Mouse (Mus musculus) thymus, adult 2 months (tissue): ENCODE measurements around the gene Ice2. TPM values are rescaled to one million over a fixed set of nuclear protein-coding genes. Genes with fewer than 3 reads are reported as not detected.

ENCODE experiments used
- DNase-seq: peaks from one replicate; pipeline ENCODE4 v3.0.0; 2021
- H3K27ac ChIP-seq: fragments of 200-500 bp; 2 replicates; pipeline ENCODE4 v1.5.1; 2012; ENCODE audit warnings: low read length, control low read depth; ENCODE audit not compliant: control insufficient read depth, insufficient read depth
- H3K27me3 ChIP-seq: fragments of 200-500 bp; 2 replicates; pipeline ENCODE4 v1.6.1; 2012; ENCODE audit warnings: mild to moderate bottlenecking, low read length, moderate library complexity, mixed read lengths; ENCODE audit not compliant: control insufficient read depth, insufficient read depth
- H3K36me3 ChIP-seq: fragments of 200-500 bp; 2 replicates; pipeline ENCODE4 v1.6.1; 2012; ENCODE audit warnings: mild to moderate bottlenecking, low read length, moderate library complexity; ENCODE audit not compliant: control insufficient read depth, insufficient read depth
- H3K4me1 ChIP-seq: fragments of 200-500 bp; replicated peaks from 2 replicates; pipeline ENCODE4 v1.6.1; 2012; ENCODE audit warnings: low read length; ENCODE audit not compliant: control insufficient read depth, insufficient read depth
- H3K4me3 ChIP-seq: fragments of 200-500 bp; 2 replicates; pipeline ENCODE4 v1.5.1; 2012; ENCODE audit warnings: mild to moderate bottlenecking, low read length, control low read depth, moderate library complexity; ENCODE audit not compliant: control insufficient read depth, insufficient read depth
- CTCF ChIP-seq: fragments of 200-500 bp; IDR thresholded peaks from 2 replicates; pipeline ENCODE4 v1.5.1; 2012; ENCODE audit warnings: mild to moderate bottlenecking, control low read depth, low read length, moderate library complexity, borderline replicate concordance; ENCODE audit not compliant: control insufficient read depth, poor library complexity, insufficient read depth; ENCODE audit errors: extremely low read depth
- POLR2A ChIP-seq: fragments of 200-500 bp; IDR thresholded peaks from 2 replicates; pipeline ENCODE4 v1.6.1; 2012; ENCODE audit warnings: mild to moderate bottlenecking, low read length, control low read depth, moderate library complexity; ENCODE audit not compliant: control insufficient read depth, poor library complexity, insufficient read depth; ENCODE audit errors: extremely low read depth
- WGBS: fragments of 180-500 bp; shearing (Covaris S2); methylation state at CpG from one replicate; pipeline ENCODE4 v1.1.7; 2018; 5-methylcytosine and 5-hydroxymethylcytosine counted together
- polyA plus RNA-seq: library from polyadenylated mRNA; depleted of rRNA; stranded (reverse); fragments of >200 nt; gene quantifications from 2 replicates; pipeline ENCODE4 v1.2.3, GENCODE M21; 2012

Ice2 gene
- polyA plus RNA-seq, 1 experiment = 5.6 TPM

DNA sequence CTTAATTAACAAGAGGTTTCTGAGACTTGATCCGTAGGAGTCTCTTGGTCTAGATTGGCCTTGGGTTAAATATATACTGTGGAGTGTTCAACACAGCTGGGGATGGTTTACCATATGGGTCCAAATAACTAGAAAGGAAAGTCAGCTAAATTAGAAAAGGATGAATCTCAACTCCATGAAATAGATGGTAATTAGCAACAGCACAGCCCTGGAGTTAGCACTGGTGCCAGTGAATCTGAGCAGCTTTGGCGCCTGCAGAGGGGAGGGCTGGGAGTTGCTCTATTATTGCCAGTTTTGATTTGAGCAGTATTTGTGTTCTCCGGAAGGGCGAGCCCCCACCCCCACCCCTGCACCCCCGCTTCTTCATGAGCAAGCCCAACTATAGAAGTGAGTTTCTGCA lies 72.7 kb downstream of the Ice2 start:
- H3K36me3 ChIP-seq = peaks cover 15% of the 10 kb centered on the region
- no peak overlapping the region for H3K4me3 ChIP-seq
- DNase-seq = no peak
- peaks cover 53% of the 10 kb centered on the region for H3K4me1 ChIP-seq
- WGBS = 32% methylated on average over 5 of the region's 5 CpGs
- H3K27me3 ChIP-seq = no peaks in the 10 kb centered on the region
- TF ChIP-seq POLR2A (no peak), CTCF (no peak)
- H3K27ac ChIP-seq = peak overlapping the region; percentile 97

DNA sequence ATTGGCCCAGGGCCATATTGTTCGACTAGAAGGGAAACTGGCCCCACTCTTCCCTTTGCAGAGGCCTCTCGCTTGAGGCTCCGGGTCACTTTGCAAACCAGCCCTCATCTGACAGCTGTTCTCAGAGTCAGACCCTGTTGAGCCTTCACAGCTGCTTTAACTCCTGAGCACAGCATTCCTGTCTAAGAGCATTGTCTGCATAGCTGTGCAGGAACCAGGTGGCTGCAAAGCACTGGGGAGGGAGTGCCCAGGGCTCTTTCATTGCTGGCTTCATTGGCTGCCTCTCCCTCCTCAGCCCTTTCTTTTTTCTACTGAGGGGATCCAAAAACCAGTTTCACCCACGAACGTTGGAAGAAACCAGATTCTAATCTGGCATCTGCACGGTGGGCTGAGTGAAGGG lies 73.2 kb downstream of the Ice2 start:
- 1% methylated on average over 6 of the region's 6 CpGs for WGBS
- H3K36me3 ChIP-seq = peaks cover 18% of the 10 kb centered on the region
- no peak overlapping the region for H3K4me3 ChIP-seq
- peak overlapping the region; percentile 97 for H3K27ac ChIP-seq
- peak; percentile 69 for DNase-seq
- H3K27me3 ChIP-seq = no peaks in the 10 kb centered on the region
- peaks cover 51% of the 10 kb centered on the region for H3K4me1 ChIP-seq
- TF ChIP-seq POLR2A (0 out of 2 replicates have a peak, but pooled peaks have one; percentile 33), CTCF (no peak)

DNA sequence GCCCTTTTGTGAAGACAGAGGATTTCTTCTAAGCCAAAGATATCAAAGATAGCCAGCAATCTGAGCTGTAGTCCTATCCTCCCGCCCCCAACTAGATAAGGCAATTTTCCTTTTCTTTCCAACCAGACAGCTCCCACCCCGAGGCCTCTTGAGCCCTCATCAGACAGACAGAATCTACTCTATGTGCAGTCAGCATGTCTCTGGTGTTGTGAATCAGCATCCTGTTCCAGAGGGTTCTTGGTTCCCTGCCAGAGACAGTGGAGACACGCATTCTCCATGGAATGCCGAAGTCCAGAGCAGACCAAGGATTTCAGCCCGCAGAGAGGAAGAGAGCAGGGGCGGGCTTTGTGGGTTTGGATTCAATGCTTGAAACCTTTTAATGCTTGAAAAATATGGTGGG lies 75.0 kb downstream of the Ice2 start:
- no peaks in the 10 kb centered on the region for H3K27me3 ChIP-seq
- 90% methylated on average over 6 of the region's 6 CpGs for WGBS
- H3K4me1 ChIP-seq = peaks cover 42% of the 10 kb centered on the region
- H3K4me3 ChIP-seq = no peak overlapping the region
- H3K36me3 ChIP-seq = peaks cover 25% of the 10 kb centered on the region
- DNase-seq = no peak
- TF ChIP-seq POLR2A (no peak), CTCF (no peak)
- H3K27ac ChIP-seq = 0 out of 2 replicates have a peak overlapping the region, but pooled peaks have one; percentile 21

GRCm38 (mm10) chr9:69475873-69476272 lies 78.2 kb downstream of the Ice2 start:
- no peak for DNase-seq
- no peak overlapping the region for H3K4me3 ChIP-seq
- no peaks in the 10 kb centered on the region for H3K27me3 ChIP-seq
- no peak overlapping the region for H3K27ac ChIP-seq
- TF ChIP-seq POLR2A (no peak), CTCF (no peak)
- peaks cover 27% of the 10 kb centered on the region for H3K4me1 ChIP-seq
- 96% methylated on average over 6 of the region's 6 CpGs for whole genome bisulfite sequencing
- H3K36me3 ChIP-seq = peaks cover 41% of the 10 kb centered on the region

DNA sequence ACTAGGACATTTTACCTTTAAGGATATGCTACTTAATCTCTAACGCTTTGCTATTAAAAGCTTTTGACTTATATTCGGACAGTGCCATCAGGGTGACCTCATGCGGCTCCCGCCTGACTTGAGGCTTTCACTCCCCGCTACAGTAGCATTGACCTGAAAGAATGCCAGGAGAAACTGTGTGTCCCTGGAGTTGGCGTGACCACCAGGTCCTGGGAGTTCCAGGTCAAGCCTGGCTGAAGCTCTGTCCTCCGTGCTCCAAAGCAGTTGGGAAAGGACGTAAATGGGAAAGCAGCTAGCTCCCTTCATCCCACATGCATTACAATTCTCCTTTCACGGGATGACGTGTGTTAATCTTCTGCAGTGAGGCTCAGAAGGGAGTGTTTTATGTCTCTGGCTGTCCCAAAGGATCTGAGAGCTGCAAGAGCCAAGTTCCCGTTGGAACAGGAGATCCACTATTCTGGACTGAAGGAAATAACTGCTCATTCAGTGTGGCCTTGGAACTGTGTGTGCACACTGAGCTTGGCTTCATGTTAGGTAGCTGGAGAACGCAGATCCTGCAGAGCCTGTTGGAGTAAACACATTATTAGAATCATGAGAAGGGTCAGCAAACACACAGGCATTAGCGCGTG lies 79.6 kb downstream of the Ice2 start:
- H3K36me3 ChIP-seq = peaks cover 52% of the 10 kb centered on the region
- DNase-seq = no peak

GRCm38 (mm10) chr9:69477824-69478222 lies 80.1 kb downstream of the Ice2 start:
- TF ChIP-seq POLR2A (no peak), CTCF (no peak)
- DNase-seq = no peak
- Histone ChIP-seq H3K27me3 (no peaks in the 10 kb centered on the region), H3K4me3 (no peak overlapping the region), H3K27ac (no peak overlapping the region), H3K36me3 (peaks cover 56% of the 10 kb centered on the region), H3K4me1 (peaks cover 15% of the 10 kb centered on the region)
- 92% methylated on average over 6 of the region's 6 CpGs for WGBS

More for the DNA sequence above, 79.6 kb downstream of the Ice2 start:
- no peaks in the 10 kb centered on the region for H3K27me3 ChIP-seq
- H3K27ac ChIP-seq = no peak overlapping the region
- WGBS = 93% methylated on average over 14 of the region's 14 CpGs
- H3K4me3 ChIP-seq = no peak overlapping the region
- peaks cover 19% of the 10 kb centered on the region for H3K4me1 ChIP-seq
- no peak for TF ChIP-seq POLR2A
- TF ChIP-seq CTCF = no peak
